Mouse (Mus musculus): ENCODE data around the gene Pfkfb2.

Gene Pfkfb2

GRCm38 (mm10) chr1:130737916-130738315 is 8.9 kb upstream of the Pfkfb2 start:
- no peak for DNase-seq (ENCODE audit: low spot score)

GRCm38 (mm10) chr1:130737411-130737881 is 8.4 kb upstream of the Pfkfb2 start:
- DNase-seq (ENCODE audit: low spot score), result no peak

GRCm38 (mm10) chr1:130734852-130735251 is 5.8 kb upstream of the Pfkfb2 start:
- DNase-seq (ENCODE audit: low spot score), result no peak

GRCm38 (mm10) chr1:130734452-130734851 is 5.4 kb upstream of the Pfkfb2 start:
- no peak for DNase-seq (ENCODE audit: low spot score)

DNA sequence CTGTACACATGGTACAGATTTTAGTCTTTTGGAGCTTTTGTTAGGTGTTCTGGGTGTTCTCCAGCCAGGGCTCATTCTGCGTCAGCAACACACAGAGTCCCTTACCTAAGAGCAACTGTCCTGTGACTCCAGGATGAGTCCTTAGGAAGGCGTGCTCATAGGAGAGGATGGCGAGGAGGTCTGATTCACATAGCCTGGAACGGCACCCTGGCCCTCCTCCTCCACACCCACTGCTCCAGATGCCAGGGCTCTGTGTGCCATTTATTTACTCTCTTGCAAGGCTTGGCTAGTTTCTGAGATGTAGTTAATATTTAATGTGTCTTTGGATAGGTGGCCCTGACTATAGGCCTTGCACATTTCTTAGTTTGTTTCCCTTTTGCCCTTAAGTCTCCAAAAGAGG is 4.6 kb upstream of the Pfkfb2 start:
- no peak for DNase-seq (ENCODE audit: low spot score)

GRCm38 (mm10) chr1:130732706-130733658 is 3.9 kb upstream of the Pfkfb2 start:
- peak; percentile 1 for DNase-seq (ENCODE audit: low spot score)

- DNase-seq (ENCODE audit: low spot score), result peak; percentile 19
These were observed 2.8 kb upstream of the Pfkfb2 start, which contains the start of gene AA986860 for GRCm38 (mm10) chr1:130731741-130732337. AA986860 (plus strand) TSS chr1:130731976.

DNA sequence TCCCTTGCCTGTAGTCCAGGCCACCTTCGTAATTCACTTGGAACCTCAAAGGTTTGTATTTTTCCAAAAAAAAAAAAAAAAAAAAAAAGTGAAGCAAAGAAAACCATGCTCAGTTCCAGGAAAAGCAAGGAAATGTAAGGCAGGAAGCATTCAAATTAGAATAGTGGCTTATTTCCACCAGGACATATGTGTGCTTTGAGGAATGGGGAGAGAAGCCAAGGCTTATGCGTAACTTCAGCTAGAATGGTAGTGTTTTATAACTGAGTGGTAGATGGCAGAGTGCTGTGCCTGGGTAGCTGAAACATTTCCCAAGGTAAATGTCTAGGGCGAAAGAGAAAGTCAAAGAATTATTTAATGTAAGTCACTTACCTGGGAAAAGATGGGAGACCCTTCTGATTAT is 345 bp downstream of the Pfkfb2 start:
- no peak for DNase-seq (ENCODE audit: low spot score)

- no peak for DNase-seq (ENCODE audit: low spot score)
These were observed 983 bp downstream of the Pfkfb2 start for GRCm38 (mm10) chr1:130728070-130728469.

DNA sequence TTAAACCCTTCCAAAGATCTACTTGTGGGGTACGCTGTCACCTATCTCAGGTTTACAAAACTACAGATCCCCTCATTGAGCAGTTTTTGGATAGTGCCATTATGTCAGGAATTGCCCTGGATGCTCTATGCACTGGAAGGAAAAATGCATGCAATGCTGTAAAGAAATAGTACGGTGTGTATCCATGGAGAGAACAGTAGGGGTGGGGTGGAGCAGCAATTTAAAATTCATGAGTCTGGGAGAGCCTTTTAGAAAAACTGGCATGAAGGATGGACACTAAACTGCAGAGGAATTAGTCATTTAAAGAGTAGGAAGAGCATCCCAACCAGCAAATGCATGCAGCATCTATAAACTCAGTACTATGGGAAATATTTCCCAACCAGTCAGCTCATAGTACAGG is 2.7 kb downstream of the Pfkfb2 start:
- DNase-seq (ENCODE audit: low spot score), result no peak

DNA sequence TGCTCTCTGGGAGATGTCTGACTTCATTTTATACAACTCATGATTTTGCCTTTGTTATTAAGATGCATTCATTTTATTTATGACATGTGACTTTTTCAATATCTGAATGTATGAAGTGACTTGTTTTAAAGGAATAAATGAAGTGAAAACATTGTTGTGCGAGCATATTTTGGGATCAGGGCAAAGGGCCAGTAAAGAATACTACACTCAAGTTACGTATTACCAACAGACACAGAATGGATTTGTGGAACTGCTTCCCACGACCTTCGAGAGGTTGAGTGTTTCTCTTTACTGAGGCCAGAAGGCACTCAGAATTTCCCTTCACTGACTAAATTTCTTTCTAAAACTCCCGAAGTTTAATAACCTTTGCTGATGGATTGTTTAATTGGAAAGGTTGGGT is 4.8 kb downstream of the Pfkfb2 start:
- DNase-seq (ENCODE audit: low spot score), result no peak

- DNase-seq (ENCODE audit: low spot score), result peak; percentile 90
These were observed 11.7 kb downstream of the Pfkfb2 start, which contains the start of gene Yod1 for GRCm38 (mm10) chr1:130717291-130717871. Yod1 (plus strand) TSS chr1:130717327.

- DNase-seq (ENCODE audit: low spot score), result peak; percentile 57
These were observed 12.4 kb downstream of the Pfkfb2 start for GRCm38 (mm10) chr1:130716513-130717290.

DNA sequence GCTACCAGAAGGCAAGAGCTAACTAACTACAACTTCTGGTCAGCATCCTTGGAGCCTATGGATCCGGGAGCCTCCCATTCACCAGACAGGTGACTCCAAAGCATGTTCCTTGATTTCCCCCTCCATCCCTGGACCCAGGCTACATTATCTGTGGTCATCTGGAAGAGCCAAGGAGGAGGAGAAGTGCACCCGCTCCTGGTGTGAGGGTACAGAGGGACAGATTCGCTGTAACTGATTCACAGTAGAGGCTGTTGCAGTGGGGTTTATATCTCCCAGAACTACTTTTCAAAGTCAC is 12.9 kb downstream of the Pfkfb2 start:
- no peak for DNase-seq (ENCODE audit: low spot score)

DNA sequence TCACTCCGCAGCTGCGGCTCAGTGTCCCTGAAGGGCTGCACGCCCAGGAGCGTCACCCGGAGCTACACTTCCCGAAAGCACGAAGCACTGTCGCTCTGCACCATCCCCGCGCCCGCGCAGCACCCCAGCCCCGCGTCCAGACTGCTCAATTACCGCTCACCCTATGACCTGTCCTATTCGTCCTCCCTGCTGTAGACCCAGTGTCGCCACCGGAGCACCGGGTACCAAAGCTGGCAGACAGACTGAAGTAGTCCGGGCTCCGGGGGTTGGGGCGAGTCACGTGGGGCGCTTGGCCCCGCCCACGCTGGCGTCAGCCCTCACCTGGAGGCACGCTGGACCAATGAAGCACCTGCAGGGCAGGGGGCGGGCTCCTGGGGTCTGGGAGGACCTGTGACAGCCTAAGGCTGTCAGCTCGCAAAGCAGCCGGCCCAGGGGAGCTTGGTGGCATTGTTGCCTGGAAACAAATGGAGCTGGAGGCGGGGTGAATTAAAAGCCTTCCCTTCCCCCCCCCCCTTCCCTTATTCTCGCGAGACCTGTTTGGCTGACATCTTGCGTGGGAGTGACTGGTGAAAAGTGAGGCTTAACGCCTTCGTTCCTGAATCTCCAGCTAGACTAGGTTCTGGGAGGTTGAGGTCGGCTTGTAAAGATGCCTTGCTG is 13.4 kb downstream of the Pfkfb2 start, which contains the start of gene Gm29427:
TSS of gene Gm29427 (minus strand) at position 239 of the 657 bp plus-strand sequence.
- peak; percentile 92 for DNase-seq (ENCODE audit: low spot score)

- DNase-seq (ENCODE audit: low spot score), result no peak
These were observed 15.0 kb downstream of the Pfkfb2 start for GRCm38 (mm10) chr1:130714046-130714445.

GRCm38 (mm10) chr1:130710283-130711080 is 18.6 kb downstream of the Pfkfb2 start:
- DNase-seq (ENCODE audit: low spot score), result no peak

DNA sequence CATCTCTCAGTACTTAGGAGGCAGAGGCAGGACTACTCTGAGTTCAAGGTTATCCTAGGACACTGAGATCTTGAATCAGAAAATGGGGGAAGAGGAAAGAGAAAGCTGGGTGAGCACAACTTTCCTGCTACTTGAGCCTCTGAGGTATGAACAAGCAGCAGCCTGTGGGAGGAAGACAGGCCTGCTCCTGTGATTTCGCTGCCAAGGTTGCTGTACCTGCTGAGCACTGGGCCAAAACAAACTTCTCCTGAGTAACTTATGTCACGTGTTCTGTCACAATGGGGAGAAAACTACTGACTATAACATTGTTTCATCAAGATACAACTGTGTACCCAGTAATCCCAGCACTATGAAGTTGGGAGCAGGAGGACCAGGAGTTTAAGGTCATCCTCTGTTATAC is 25.4 kb downstream of the Pfkfb2 start:
- no peak for DNase-seq (ENCODE audit: low spot score)

DNA sequence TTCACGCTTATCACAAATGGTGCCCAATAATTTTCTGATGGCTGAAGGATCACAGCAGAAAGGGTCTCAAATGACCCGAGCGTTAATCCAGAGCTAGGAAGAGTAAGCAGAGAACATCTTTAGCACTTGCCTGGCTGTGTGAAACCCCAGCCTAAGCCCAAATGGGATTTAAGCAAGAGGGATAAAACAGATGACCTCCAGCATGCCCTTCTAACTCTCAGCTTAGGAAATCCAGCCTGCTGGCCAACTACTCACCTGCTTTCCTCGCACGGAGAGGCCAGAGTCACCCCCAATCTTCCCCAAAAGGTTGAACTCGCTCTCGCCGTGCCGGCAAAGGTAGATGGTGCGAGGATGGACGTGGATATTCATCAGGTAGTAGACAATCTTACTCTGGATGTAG is 27.1 kb downstream of the Pfkfb2 start:
- no peak for DNase-seq (ENCODE audit: low spot score)

DNA sequence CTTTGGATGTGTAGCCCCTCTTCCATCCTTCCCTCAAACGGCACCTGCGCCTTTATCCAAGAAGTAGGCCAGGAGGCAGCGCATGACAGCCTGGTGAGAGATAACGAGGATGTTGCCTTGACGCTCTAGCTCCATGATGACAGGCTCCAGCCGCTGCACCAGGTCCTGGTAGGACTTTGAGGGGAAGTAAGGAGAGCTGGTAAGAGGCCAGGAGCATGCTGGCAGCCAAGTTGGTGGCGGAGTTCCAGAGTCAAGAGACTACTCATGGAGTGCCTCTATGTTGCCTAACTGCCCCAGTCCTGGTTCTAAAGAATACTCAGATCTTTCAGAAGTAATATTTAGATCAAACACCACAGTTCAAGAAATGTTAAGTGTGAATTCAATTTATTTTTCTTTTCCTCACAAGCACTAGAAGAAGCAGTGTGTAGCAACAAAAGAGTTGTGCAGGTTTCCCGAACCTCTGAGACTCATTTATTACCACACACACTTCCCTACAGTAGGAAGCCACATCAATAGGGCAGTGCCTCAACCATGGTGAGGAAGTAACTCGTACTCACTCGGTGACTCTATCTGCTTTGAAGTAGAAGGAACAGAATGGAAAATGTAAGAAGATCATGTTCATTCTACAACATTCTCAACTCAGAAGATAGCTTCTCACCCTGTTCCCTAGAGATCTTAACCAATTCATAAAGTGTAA is 29.0 kb downstream of the Pfkfb2 start:
- DNase-seq (ENCODE audit: low spot score), result no peak

Data from testis, postnatal 14 days (tissue).